Mouse (Mus musculus): ENCODE results near the gene Mknk2. TPM values are rescaled to one million over a fixed set of nuclear protein-coding genes. Genes with fewer than 3 reads are reported as not detected.

Mknk2 gene
- total and polyA plus RNA-seq, 2 experiments from 2014 or later, result 43.6 to 69.8 TPM

DNA sequence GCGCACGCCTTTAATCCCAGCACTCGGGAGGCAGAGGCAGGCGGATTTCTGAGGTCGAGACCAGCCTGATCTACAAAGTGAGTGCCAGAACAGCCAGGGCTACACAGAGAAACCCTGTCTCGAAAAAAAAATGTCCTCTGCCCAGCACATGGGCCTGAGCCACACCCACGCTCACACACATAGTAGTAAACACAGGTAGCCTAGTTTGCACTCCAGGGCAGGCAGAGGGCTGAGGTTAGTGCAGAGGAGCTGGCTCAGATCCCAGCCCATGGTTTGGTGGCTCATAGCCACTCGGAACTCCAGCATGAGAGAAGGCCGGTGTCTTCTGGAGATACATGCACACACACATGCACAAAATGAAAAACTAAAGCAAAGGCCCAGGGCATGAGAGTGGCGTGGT is 31.0 kb downstream of the Mknk2 start:
- no peak for DNase-seq
- H3K27me3 ChIP-seq (ENCODE audit: insufficient read depth, low read length), result no peaks in the 10 kb centered on the region
- H3K4me3 ChIP-seq (ENCODE audit: low read depth, low read length), result no peak overlapping the region
- H3K4me2 ChIP-seq (ENCODE audit: low read depth), result no peak overlapping the region
- H3K9ac ChIP-seq, result no peak overlapping the region
- TF ChIP-seq CTCF (IDR thresholded peaks at IDR 0.05; ENCODE audit: low read depth), result no peak
- WGBS, result 94% methylated on average over 10 of the region's 10 CpGs
- no peaks in the 10 kb centered on the region for H3K4me1 ChIP-seq (ENCODE audit: insufficient read depth)
- H3K27ac ChIP-seq (ENCODE audit: low read depth, low read length), result no peak overlapping the region
- H3K9me3 ChIP-seq (ENCODE audit: low read length), result no peaks in the 10 kb centered on the region
- no peak for ATAC-seq
- peaks cover 57% of the 10 kb centered on the region for H3K36me3 ChIP-seq (ENCODE audit: insufficient read depth)

DNA sequence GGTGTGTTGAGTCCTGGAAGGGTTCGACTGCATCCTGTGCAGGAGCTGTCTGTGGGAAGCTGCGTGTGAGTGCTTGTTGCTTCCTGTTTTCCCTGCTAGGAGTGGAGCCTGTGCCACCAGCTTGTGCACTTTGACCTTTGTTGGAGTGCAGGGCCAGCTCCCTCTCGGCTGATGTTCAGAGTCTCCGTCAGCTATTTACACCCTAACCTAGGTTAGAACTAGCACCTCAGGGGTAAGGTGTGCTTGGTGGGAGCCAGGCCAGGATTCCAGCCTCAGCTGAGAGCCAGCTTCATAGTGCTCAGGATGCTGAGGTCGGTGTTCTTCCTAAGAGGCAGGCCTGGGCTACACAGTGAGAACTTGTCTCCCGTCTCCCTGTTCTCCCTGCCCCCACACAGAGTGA is 42.6 kb downstream of the Mknk2 start:
- Histone ChIP-seq H3K4me1 (ENCODE audit: insufficient read depth) (no peaks in the 10 kb centered on the region), H3K9me3 (ENCODE audit: low read length) (no peaks in the 10 kb centered on the region), H3K4me2 (ENCODE audit: low read depth) (no peak overlapping the region), H3K9ac (no peak overlapping the region), H3K27ac (ENCODE audit: low read depth, low read length) (no peak overlapping the region), H3K36me3 (ENCODE audit: insufficient read depth) (peaks cover 63% of the 10 kb centered on the region), H3K4me3 (ENCODE audit: low read depth, low read length) (no peak overlapping the region), H3K27me3 (ENCODE audit: insufficient read depth, low read length) (no peaks in the 10 kb centered on the region)
- ATAC-seq (no peak), DNase-seq (no peak)
- no peak for TF ChIP-seq CTCF (IDR thresholded peaks at IDR 0.05; ENCODE audit: low read depth)
- 92% methylated on average over 6 of the region's 6 CpGs for WGBS

DNA sequence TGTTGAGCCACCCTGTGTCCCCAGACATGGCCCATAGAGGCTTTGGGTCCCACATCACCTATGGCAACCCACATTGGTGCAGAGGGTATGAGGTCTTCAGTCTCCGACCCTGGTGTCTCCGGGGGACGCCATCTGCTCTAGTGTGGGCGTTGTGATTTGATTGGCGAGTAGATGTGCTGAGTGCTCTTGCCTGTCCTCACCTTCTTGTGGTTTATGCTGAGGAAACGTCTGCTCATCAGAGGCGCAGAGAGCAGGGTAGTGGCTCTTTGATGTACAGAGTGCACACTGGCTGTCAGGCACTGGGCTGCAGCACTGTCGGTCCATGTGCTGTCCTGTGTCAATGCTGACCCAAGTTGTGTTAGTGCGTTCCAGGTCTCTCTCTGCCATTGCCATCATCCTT is 49.0 kb downstream of the Mknk2 start:
- H3K9me3 ChIP-seq (ENCODE audit: low read length), result no peaks in the 10 kb centered on the region
- H3K4me1 ChIP-seq (ENCODE audit: insufficient read depth), result 0 out of 2 replicates have a peak, but pooled peaks cover 8% of the 10 kb centered on the region
- TF ChIP-seq CTCF (IDR thresholded peaks at IDR 0.05; ENCODE audit: low read depth), result no peak
- DNase-seq (no peak), ATAC-seq (no peak)
- 92% methylated on average over 9 of the region's 9 CpGs for WGBS
- H3K4me3 ChIP-seq (ENCODE audit: low read depth, low read length), result no peak overlapping the region
- no peak overlapping the region for H3K4me2 ChIP-seq (ENCODE audit: low read depth)
- H3K36me3 ChIP-seq (ENCODE audit: insufficient read depth), result peaks cover 5% of the 10 kb centered on the region
- H3K9ac ChIP-seq, result no peak overlapping the region
- H3K27ac ChIP-seq (ENCODE audit: low read depth, low read length), result no peak overlapping the region
- H3K27me3 ChIP-seq (ENCODE audit: insufficient read depth, low read length), result no peaks in the 10 kb centered on the region

DNA sequence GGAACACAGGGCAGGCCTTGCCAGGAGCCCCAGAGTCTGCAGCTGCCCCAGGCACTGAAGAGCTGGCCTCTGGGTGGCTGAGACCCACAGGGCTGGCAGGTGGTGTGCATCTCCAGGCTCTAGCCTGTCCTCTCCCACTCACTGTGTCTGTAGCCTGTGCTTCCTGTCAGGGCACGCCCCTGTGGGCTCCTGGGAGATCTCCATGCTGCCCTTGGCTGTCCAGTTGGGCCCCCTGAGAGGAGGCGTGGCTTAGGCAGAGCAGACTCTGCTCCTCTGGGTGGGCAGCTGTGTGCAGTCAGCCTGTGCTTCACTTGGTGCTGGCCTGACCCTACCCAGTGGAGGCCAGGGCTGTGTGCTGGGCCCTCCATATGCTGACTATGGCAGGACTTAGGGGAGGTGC is 50.2 kb downstream of the Mknk2 start:
- H3K9ac ChIP-seq, result no peak overlapping the region
- 66% methylated on average over 2 of the region's 2 CpGs for WGBS
- H3K27ac ChIP-seq (ENCODE audit: low read depth, low read length), result no peak overlapping the region
- ATAC-seq (no peak), DNase-seq (no peak)
- H3K4me2 ChIP-seq (ENCODE audit: low read depth), result no peak overlapping the region
- H3K4me3 ChIP-seq (ENCODE audit: low read depth, low read length), result no peak overlapping the region
- TF ChIP-seq CTCF (IDR thresholded peaks at IDR 0.05; ENCODE audit: low read depth), result no peak
- peaks cover 4% of the 10 kb centered on the region; the same call in 1 of the 2 replicates for H3K36me3 ChIP-seq (ENCODE audit: insufficient read depth)
- H3K4me1 ChIP-seq (ENCODE audit: insufficient read depth), result peaks cover 16% of the 10 kb centered on the region; the same call in 1 of the 2 replicates
- H3K9me3 ChIP-seq (ENCODE audit: low read length), result no peaks in the 10 kb centered on the region
- H3K27me3 ChIP-seq (ENCODE audit: insufficient read depth, low read length), result no peaks in the 10 kb centered on the region

DNA sequence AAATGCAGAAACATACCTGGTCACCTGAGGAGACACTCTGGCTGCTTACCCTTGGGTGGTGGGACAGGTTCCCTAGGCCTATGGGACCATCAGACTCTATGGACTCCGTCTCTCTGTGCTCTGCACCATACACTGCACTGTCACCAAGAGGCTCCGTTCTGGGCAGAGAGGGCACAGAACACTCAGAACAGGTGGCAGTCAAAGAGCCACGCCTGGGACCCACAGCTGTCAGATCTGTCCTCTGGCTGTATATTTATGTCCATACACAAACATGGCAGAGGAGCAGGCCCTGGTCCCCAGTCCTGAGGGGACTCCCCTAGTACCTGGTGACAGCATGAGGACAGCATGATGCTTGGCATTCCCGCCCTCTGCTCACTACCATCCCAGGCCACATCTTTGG is 52.1 kb downstream of the Mknk2 start:
- H3K27me3 ChIP-seq (ENCODE audit: insufficient read depth, low read length), result no peaks in the 10 kb centered on the region
- no peak for DNase-seq
- H3K4me1 ChIP-seq (ENCODE audit: insufficient read depth), result peaks cover 22% of the 10 kb centered on the region; the same call in 1 of the 2 replicates
- no peaks in the 10 kb centered on the region for H3K9me3 ChIP-seq (ENCODE audit: low read length)
- no peak overlapping the region for H3K4me2 ChIP-seq (ENCODE audit: low read depth)
- no peak overlapping the region for H3K4me3 ChIP-seq (ENCODE audit: low read depth, low read length)
- TF ChIP-seq CTCF (IDR thresholded peaks at IDR 0.05; ENCODE audit: low read depth), result no peak
- H3K9ac ChIP-seq, result no peak overlapping the region
- 92% methylated on average over 4 of the region's 4 CpGs for WGBS
- no peak overlapping the region for H3K27ac ChIP-seq (ENCODE audit: low read depth, low read length)
- ATAC-seq, result no peak
- peaks cover 4% of the 10 kb centered on the region; the same call in 1 of the 2 replicates for H3K36me3 ChIP-seq (ENCODE audit: insufficient read depth)

DNA sequence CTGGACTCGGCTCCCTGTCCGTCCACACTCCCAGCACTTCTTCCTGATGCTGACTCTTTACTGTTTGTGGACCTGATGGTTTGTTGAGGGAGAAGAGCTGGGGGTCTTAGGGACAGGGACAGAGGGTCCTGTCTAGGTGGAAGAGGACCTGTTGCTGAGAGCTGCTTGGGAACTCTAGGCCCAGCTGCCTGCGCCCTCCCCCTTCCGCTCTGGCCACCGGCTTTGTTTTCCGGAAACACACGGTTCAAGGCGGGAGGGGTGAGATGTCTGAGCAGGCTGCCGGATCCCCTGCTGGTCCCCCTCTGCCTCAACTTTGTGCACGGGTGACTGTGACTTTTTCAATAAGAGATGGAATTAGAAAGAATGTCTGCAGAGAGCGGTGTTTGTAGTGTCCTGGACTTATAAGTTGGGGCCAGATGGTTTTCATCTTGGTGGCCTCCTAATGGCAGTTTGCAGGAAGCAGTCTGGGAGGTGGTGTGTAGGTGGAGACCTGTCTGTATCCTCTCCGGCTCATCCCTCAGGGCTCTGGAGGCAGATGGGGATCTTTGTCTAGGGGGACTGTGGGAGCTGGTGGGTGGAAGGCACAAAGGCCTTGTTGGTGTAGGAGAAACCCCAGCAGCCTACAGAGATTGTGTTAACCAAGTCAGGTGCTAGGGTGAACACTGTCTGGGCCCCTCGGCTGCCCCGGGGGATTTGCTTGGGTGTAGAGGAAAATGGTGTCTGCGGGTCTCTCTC is 54.3 kb downstream of the Mknk2 start:
- Histone ChIP-seq H3K4me2 (ENCODE audit: low read depth) (peak overlapping the region; percentile 97), H3K27me3 (ENCODE audit: insufficient read depth, low read length) (no peaks in the 10 kb centered on the region), H3K4me1 (ENCODE audit: insufficient read depth) (peaks cover 22% of the 10 kb centered on the region; the same call in 1 of the 2 replicates), H3K9ac (peak overlapping the region; percentile 87), H3K9me3 (ENCODE audit: low read length) (no peaks in the 10 kb centered on the region), H3K27ac (ENCODE audit: low read depth, low read length) (peak overlapping the region; percentile 95), H3K36me3 (ENCODE audit: insufficient read depth) (peaks cover 4% of the 10 kb centered on the region; the same call in 1 of the 2 replicates), H3K4me3 (ENCODE audit: low read depth, low read length) (peak overlapping the region; percentile 94)
- WGBS, result 19% methylated on average over 15 of the region's 15 CpGs
- DNase-seq (no peak), ATAC-seq (no peak)
- TF ChIP-seq CTCF (IDR thresholded peaks at IDR 0.05; ENCODE audit: low read depth), result 0 out of 2 replicates have a peak, but pooled peaks have one; percentile 8

DNA sequence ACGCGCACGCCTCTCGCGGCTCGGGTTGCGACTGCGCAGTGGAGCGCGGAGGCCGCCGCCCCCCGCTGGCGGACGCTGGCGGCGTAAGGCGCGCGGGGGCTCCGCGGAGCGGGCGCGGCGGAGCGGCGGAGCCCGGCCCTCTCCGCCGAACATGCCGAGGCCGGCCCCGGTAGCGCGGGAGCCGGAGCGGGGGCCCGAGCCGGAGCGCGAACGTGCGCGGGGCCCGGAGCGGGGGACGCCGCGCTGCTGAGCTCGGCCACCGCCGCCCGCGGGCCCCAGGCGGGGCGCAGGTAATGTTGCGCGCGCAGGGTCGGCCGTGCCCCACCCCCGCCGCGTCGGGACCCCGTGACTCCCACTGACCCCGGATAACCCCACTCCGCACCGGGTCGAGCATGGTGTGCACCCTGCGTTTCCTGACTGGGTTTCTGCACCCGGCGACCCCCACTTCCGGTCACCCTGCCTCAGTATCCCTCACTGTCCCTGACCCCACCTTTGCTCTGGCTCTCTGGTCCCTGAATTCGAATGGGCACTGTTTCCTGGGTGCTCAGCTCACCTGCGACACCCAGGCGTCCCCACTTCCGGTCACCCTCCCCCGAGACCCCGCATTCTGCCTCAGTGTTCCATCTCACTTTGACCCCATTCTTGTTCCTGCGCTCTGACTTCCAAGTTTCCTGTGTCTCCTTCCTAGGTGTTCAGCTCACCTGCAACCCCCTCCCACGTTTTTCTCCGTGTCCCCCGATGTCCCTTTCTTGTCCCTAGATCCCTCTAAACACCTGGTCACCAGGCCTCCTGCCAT is 55.1 kb downstream of the Mknk2 start, which contains the start of gene Csnk1g2:
Csnk1g2 (plus strand) TSS at position 178 of the 796 bp plus-strand sequence.
- Histone ChIP-seq H3K9ac (peak within 1 kb of the TSS; percentile 87), H3K27me3 (ENCODE audit: insufficient read depth, low read length) (no peaks in the 10 kb centered on the region), H3K4me2 (ENCODE audit: low read depth) (peak within 1 kb of the TSS; percentile 97), H3K9me3 (ENCODE audit: low read length) (no peaks in the 10 kb centered on the region), H3K4me3 (ENCODE audit: low read depth, low read length) (peak within 1 kb of the TSS; percentile 94), H3K36me3 (ENCODE audit: insufficient read depth) (peaks cover 4% of the 10 kb centered on the region; the same call in 1 of the 2 replicates), H3K4me1 (ENCODE audit: insufficient read depth) (peaks cover 22% of the 10 kb centered on the region; the same call in 1 of the 2 replicates), H3K27ac (ENCODE audit: low read depth, low read length) (peak within 1 kb of the TSS; percentile 95)
- peak; percentile 11 for ATAC-seq
- WGBS, result 3% methylated on average over 68 of the region's 85 CpGs
- peak; percentile 31 for DNase-seq
- TF ChIP-seq CTCF (IDR thresholded peaks at IDR 0.05; ENCODE audit: low read depth), result peak; percentile 12; the same call in 1 of the 2 replicates
